Mouse (Mus musculus) ES-CJ7 (cell line): ENCODE data around the gene Plekhh3.

Source experiments
- DNase-seq: peaks from one replicate; pipeline ENCODE4 v3.0.0; 2011; ENCODE audit warnings: low read depth, low spot score

Gene Plekhh3

DNA sequence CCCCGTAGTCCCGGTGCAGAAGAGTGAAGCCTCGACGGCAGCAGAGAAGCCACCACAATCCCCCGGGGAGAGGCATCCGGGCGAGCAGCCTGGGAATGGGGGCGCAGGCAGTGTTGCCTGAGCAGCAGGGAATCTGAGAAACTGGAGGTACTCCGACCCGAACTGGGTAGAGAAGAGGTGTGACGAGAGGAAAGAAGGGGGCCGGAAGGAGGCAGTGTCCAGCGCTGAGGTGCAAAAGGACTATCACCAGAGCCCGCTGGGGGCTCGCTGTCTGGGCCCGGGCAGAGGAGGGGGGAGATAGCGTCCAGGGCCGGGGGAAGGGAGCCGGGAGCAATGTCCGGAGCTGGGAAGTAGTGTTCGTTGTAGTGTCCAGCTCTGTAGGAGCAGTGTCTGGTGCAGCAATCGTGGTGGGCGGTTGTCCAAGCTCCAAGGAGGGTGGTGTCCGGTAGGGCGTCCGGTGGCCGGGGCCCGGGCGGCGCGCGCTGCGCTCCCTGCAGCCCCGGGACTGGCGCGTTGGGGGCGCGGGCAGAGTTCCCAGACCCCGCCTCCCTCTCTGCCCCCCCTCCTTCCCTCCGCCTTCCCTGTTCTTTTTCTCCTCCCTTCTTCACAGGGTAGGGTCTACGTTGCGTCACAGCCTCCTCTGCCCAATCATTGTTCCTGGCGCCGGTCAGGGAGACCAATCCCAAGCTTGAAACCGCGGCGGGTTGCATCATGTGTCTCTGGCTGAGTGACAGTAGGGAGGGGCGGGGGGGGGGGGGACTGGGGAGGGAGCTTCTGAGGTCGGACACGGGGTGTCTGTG lies at the start of gene Plekhh3:
Gene Plekhh3, minus strand, starts transcription at position 541 of the 800 bp plus-strand sequence.
- DNase-seq, result peak; percentile 99

DNA sequence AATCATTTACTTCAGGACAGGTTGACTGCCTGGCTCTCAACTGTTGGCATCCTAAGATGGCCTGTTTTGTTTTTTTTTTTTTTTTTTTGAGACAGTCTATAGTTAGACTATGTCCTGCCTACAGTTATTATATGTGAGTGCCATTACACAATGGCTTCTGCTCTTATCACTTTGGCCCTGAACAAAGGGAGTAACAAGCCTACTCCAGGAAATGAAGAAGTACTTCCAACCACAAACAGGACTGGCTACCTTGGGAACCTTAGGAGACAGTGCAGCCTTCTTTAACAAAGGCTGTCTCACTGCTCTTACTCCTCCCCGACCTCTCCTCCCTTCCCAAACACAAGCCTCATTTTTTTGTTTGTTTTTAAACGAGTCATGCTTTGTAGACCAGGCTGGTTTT lies 49.7 kb upstream of the Plekhh3 start:
- DNase-seq, result no peak

DNA sequence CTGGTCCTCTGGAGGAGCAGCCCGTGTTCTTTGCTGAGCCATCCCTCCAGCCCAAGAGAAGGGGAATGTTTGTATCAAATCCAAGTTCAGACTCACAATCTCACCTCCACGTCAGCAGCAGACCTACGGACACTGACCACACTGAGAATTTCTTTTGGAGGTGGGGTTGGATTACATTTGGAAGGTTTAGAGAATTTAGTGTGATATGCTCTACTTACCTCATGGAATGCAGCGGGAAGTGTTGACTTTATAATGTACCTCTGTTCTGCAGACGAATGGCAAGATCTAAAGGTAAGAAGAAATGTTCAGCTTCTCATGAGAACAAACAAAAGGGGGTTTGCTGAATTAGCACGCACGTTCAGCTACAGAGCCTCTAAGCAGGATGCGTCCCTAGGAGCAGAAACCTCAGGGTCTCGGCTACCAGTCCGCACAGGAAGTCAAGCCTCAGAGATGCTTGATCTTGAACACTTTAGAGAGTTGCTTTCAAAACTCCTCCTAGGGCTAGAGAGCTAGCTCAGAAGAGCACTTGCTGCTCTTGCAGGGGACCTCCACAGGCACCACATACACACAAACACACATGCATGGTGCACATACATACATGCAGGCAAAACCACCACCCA lies 47.4 kb upstream of the Plekhh3 start:
- no peak for DNase-seq

DNA sequence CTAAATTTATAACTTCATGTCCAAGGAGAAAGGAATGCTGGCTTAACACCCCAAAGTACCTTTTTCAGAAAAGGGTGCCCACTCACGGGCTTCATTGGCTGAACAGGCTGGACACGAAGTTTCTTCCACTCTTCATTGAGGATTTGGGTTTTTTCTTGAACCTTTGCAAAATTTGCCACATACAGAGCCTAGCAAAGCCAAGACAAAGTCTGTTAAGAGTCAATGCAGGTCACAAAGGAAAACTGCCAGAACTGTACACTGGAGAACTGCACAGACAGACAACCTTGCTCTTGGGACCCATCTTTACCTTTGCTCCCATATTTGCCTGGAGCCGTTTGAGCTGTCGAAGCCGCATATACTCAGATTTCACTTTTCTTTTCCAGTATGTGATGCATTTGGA lies 45.8 kb upstream of the Plekhh3 start:
- DNase-seq, result no peak

DNA sequence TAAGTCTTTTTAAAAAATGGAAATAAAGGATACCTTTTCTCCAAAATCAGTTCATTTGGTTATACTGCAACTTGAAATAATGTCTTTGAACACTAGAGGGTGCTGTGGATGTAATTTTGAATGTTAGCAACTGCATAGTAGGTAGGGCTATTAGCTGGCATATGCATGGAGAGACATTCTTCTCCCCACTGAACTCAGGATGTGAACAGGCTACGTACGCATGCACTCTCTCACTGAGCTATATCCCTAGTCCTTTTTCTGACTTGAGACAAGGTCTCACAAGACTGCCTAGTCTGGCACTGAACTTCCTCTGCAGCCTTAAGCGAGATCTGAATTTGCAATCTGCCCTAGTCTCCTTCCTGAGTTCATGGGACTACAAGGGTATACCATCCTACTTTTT lies 40.8 kb upstream of the Plekhh3 start:
- DNase-seq, result peak; percentile 73

DNA sequence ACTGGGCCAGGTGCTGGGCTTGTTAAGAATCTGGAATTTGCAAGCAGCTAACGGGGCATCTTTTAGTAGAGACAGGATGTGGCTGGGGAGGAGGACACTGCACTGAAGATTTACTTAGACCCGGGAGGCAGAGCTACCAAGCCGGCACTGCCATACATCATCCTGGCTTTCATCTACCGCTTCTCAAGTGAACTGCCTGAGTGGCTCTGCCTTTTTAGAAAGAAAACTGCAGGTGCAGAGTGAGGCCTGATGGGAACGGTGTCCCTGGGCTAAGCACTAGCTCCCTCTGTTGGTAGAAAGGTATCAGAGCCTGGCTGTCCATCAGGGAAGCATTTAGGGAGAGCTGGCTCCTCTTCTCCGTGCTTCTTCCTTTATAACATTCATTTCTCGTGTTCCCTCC lies 29.8 kb upstream of the Plekhh3 start:
- DNase-seq, result peak; percentile 69

DNA sequence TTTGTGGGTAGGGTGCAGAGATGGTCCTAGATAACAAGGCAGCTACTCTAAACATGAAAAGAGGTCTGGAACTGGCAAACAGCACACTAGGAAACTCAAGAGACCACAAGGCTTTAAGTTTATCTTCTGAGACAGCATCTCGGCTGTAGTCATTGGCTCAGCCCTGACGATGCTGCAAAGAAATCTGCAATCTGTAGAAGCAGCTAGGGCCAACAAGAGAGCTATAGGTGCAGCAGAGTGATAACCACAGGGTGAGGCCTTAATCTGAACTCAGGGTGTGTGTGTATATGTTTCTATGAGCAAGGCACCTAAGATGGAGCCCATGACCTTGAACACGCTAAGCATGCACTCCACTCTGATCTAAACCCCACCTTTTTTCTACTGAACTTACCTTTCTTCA lies 28.4 kb upstream of the Plekhh3 start:
- DNase-seq, result no peak

DNA sequence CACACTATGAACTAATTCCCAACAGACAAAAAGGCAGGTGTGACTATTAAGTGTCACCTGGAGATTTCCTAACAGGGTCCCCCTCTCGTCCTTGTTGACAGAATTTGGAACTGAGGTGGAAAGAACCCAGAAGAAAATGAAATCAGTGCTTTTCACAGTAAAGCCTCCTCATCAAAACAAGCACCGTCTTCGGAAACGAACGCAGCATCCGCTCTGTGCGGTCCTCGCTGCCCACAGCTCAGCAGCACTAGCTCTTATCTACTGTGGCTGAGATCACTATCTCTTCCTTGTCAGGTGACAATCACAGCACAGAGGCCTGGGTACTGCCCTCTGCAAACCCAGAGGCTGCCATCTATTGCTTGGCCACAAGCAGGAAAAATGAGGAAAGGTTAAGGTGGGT lies 25.0 kb upstream of the Plekhh3 start:
- DNase-seq, result no peak

DNA sequence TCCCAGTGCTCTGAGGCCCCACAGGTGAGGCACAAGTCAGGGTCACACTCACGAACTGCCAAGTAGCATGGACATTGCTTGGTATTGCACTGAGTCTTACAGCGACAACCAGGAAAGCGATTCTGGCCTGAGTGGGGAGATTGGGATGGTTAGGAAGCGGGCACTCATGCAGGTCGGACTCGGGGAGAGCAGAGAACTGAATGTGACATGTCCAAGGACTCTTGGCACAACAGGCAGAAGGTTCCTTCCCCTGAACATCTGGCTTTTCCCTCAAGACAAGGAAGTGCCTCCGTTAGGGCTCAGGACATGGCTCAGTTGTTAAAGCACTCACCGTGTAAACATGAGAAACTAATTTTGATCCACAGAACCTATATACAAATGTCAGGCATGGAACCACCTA lies 24.4 kb upstream of the Plekhh3 start:
- no peak for DNase-seq

DNA sequence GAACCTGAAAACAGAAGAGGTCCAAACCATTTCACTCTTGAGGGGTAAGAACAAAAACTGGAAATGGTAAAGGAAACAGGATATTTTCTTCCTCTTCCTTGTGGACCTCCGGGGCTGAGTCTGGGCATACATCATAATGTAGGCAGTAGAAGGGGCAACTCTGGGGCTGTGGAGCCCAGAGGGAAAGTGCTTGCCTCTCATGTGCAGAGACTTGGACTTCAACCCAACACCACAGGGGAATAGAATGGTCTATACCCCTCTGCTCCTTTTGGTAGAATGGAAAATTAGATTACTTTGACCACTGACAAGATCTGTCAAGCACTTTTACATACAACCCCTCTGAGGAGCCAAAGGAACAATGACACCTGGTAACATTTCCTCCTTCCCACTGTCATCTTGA lies 23.9 kb upstream of the Plekhh3 start:
- DNase-seq, result no peak

DNA sequence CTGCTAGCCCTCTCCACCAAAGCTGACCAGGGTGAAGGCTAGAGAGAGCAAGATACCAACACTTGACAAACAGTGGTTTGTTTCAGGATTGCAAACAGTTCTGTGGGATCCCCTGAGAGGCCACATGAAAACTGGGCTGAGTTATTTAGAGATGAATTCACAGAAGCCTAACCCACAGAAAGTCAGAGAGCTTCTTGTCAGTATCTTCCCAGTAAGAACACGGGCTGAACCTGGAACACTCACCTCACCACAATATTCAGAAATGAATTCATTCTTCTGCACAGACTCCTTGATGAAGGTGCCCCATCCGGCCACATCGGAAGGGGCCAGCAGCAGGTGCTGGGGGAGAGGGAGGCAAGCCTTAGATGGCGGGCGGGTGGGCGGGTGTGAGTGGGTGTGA lies 23.5 kb upstream of the Plekhh3 start:
- no peak for DNase-seq

DNA sequence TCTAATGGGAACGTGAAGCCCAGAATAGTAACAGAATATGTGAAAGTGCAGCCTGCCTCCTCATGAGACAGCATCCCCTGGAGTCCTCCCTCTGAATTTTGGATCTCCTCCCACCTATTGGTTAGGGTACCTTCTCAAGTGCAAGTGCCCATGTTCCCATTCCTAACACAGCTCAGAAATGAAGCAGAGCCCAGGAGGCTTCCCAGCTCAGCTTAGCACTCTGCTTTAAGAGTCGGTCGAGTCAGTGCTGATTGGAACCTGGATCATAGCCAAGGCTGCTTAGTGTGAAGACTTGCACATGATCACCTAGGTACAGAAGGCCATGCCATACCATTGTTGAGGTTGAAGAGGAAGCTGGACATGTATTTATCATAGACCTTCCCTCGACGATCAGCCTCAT lies 23.0 kb upstream of the Plekhh3 start:
- DNase-seq, result no peak

DNA sequence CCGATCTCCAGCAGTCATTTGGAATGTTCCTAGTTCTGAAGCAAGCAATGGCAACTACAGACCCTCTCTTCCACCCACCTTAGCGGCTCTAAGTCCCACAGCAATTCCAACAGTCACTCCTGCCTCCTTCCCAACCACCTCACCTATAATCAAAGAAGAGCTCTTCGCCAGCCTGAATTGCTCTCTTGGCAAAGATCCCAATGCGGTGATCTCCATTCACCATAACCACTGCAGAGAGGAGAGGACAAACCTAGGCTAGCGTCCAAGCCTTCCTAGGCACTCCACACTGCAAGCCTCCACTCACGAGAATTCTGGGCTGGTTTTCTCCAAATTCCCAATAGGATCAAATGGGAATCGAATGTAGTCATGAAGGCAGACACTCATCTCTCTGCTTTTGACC lies 21.9 kb upstream of the Plekhh3 start:
- no peak for DNase-seq

DNA sequence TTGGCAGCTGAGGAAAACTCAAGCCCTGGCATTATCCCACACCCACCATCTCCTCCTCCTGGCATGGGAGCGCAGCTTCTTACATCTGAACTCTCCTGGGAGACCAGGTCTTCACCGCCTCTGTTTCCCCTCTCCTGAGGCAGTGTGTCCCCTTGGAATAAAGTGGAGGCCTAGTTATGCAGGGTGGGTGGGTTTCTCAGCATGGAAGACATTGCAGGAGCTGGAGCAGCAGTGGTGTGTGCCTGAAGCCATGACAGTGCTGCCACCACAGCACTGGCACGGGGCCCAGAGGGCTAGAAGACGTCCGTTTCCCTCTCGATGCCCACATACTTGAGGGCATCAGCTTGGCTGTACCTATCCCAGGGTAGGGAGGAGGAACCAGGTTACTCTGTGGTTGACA lies 21.5 kb upstream of the Plekhh3 start:
- DNase-seq, result no peak

DNA sequence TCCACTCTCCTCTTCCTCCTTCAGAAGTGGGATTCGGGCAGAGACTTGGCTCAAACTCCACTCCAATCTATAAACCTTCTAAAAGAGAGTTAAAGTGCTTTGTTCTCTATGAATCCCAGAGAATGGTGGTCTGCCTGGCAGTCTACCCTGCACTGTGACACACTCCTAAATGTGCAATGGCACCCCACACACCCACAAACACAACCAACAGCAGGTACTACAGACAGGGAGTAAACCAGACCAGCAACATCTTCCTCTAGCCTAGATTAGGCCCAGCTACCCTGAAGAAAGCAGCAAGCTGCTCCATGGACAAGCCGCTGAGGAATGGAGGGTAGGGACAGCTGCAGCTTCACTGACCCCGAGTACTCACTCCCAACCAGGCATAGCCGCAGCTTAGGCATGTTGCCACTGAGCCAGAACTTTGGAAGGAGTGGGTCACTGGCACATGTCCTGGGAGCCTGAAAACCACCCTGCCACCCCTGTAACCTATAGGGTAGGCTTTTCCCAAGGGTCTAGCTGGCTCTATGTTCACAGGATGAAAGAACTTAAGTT lies 20.8 kb upstream of the Plekhh3 start:
- DNase-seq, result no peak

DNA sequence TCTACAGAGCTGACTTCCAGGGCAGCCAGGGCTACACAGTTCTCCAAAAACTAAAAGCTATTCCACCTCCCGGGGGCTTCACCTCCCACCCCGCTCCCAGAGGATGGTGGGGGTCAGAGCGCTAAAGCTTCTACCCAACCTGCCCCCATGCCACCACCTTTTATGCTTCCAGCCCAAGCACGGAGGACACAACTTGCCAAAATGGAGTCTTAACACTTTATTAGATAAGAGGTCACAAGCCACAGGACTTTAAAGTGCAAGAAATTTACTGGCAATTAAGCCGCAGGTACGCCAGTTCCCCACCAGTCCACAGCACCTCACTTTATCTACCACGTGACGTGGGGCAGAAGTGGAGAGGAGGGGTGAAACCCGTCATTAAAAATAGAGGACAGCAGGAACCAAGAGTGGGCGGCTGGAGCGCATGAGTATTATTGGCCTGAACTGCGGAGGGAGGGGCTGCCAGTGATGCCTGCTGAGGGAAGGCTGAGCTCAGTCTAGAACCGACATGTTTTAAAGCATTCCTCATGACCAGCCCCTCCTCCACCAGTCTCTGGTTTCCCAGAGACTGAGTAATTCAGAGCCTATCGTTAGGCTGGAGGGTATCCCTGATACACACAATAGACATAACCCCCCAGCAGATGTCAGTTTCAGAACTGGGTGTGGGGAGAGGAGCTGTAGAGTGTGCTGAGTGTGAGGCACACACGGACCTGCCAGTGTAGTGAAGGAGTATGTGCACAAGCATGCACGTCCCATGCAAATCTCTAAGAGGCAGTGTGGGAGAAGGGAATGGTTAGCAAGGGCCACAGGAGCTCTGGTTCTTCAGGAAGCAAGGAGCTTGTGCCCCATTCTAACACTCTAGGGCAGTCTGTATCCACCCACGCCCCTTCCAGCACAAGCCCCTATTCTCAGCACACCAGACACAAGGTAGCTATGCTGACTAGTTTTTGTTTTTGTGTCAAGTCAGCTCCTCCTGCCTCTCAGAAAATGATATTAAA lies 20.1 kb upstream of the Plekhh3 start:
- DNase-seq, result no peak

DNA sequence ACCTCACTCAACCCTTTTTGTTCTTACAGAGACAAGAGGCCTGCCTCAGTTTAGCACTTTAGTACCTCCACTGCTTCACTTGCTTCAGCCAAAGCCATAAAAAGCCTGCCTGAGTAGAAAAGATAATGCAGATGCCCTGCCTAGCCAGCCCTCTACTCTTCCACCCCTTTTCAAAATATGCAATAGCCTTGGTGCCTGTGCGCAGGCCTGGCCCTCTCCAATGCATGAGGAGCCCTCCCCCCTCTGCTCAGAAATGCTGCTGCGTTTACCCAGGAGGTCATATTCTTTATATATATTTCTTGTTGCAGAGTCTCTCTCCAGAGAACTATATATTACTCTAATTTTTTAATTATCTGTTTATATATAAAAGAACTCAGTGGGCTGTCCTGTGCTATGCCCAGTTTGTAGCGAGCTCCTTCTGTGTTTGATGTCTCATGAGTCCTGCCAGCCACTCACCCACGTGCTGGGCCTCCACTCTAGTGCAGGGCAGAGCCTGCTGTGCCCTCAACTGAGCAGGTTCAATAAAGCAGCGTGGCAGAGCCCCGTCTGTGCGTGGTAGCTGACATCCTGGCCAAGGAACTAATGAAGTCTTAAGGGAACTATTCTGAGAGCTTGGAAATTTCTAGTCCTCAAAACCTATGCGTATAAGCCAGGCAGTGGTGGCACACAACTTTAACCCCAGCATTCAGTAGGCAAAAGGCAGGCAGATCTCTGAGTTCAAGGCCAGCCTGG lies 19.2 kb upstream of the Plekhh3 start:
- no peak for DNase-seq

DNA sequence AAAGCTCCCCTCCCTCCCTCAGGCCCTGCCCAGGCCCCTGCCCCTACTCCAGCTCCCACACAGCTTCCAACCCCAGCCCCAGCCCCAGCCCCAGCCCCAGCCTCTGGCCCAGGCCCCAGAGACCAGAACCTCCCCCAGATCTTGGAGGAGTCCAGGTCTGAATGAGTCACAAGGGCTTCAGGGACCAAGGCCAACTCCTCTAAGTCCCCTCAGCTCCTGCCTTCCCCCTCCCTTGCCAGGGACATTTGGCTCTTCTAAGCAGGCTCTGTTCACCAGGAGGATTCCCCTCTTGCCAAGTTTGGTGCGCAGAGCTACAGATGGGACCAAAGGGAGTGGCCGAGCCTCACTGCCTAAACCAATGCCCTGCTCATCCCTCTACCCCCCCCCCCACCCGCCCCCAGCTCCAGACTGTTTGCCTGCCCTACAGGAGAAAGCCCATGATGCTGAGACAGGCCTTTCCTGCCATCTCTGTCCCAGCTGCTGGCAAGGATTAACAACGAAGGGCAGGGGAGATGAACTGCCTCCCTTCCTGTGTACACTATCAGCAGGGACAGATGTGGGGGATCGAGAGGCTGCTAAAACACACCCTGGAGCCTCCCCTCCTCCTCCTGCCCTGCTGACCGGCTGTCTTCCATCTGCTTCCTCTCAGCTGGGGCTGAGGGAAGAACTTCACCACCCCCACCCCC lies 18.5 kb upstream of the Plekhh3 start:
- no peak for DNase-seq

DNA sequence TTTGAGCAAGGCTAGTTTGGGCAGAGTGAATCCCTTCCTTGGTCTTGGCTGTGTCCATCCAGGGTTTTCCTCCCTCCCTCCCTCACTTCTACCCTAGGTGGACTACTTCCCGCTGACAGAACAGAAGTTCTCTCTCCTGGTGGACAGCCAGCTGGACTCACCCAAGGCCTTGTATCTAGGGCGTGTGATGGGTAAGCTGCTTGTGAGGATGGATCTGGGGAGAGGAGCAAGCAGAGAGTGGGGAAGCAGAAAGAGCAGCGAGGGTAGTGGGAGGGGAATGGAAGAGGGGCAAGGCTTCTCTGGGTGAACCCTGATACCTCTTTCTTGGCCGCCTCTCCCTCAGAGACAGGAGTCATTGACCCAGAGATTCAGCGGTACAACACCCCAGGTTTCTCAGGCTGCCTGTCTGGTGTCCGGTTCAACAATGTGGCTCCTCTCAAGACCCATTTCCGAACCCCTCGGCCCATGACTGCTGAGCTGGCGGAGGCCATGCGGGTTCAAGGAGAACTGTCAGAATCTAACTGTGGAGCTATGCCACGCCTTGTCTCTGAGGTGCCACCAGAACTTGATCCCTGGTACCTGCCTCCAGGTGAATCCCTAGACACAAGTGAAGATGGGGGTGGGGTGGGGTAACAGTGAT lies 17.1 kb upstream of the Plekhh3 start:
- no peak for DNase-seq

DNA sequence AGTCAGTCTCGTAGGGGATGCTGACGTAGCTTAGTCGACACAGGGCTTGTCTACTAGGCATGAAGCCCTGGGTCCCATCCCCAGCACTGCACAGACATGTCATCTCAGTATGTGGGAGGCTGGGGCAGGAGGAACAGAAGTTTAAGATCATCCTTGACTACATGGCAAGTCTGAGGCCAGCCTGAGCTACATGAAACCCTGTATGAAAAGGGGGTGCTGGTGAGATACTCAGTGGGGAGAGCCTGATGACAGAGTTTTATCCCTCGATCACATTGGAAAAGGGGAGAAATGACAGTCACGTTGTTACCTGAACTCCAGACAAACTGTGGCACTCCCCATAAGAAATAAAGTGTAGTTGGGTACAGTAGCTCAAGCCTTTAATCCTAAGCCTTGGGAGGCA lies 16.4 kb upstream of the Plekhh3 start:
- no peak for DNase-seq
